8 mouse cellular contexts compared by ENCODE assay signal in genomic region chr15:103239130-103239684, GRCm38 (mm10). TPM values are rescaled to one million over a fixed set of nuclear protein-coding genes. Genes with fewer than 3 reads are reported as not detected.
DNase-seq lines count a peak whose midpoint lies in the region; ATAC-seq lines count a peak whose summit lies in the region.

No protein-coding gene starts in this region.

- H3K9me3 ChIP-seq in hindbrain, embryonic 14.5 days (ENCODE audit: control insufficient read depth, low read length) = no peaks in the 10 kb centered on the region

- WGBS in hindbrain, embryonic 14.5 days = under 1% methylated on average over 25 of the region's 26 CpGs

- peaks cover 39% of the 10 kb centered on the region for H3K4me1 ChIP-seq in hindbrain, embryonic 14.5 days (replicated peaks; ENCODE audit: control insufficient read depth, insufficient read depth, low read length)

- H3K4me2 ChIP-seq in hindbrain, embryonic 14.5 days (replicated peaks) = peak overlapping the region; percentile 80

- peaks cover 33% of the 10 kb centered on the region for H3K36me3 ChIP-seq in hindbrain, embryonic 14.5 days (replicated peaks; ENCODE audit: control insufficient read depth, insufficient read depth)

- H3K9ac ChIP-seq in hindbrain, embryonic 14.5 days = peak overlapping the region; percentile 67

- H3K4me3 ChIP-seq in hindbrain, embryonic 14.5 days (replicated peaks; ENCODE audit: low read length) = peak overlapping the region; percentile 46

- peak; percentile 88 for ATAC-seq in hindbrain, embryonic 14.5 days (ENCODE audit: low FRiP score)

- peak overlapping the region; percentile 97 for H3K27ac ChIP-seq in hindbrain, embryonic 14.5 days

- DNase-seq in T-cell, adult 2 months (ENCODE audit: low spot score) = peak; percentile 92
- peak; percentile 92 to 96 for DNase-seq in cerebellum, postnatal 25 days
- peak; percentile 88 to 94 for DNase-seq in frontal cortex, postnatal 14 days (ENCODE audit: low spot score in 2 of 2)
- DNase-seq in hindbrain, embryonic 14.5 days (ENCODE audit: low spot score) = peak; percentile 91
- DNase-seq in layer of hippocampus, postnatal 25 days (ENCODE audit: extremely low spot score in 1 of 2, low spot score in 1 of 2) = peak; percentile 68 to 75
- DNase-seq in lung, postnatal 14 days = peak; percentile 91
- peak; percentile 79 for DNase-seq in retina, adult 2 months (ENCODE audit: low read depth, low spot score)
- DNase-seq in thymus, postnatal 25 days = peak; percentile 90

- no peaks in the 10 kb centered on the region for H3K27me3 ChIP-seq in hindbrain, embryonic 14.5 days (ENCODE audit: control insufficient read depth, insufficient read depth, low read length)

RNA-seq across cellular contexts. Expression of gene Cbx5, which starts 0.4 kb away (rescaled TPM):
- polyA plus RNA-seq in hindbrain, embryonic 14.5 days (2014; fragmentation: Nextera tagmentation; extraction: Ambion mirVana) = 153 and 171 TPM in 2 replicates
- total RNA-seq in layer of hippocampus, postnatal 25 days (2021) = 100 to 1,000 TPM; 180 to 183 TPM

RNA-seq across cellular contexts. Expression of gene Hnrnpa1, which starts 1.0 kb away (rescaled TPM):
- polyA plus RNA-seq in hindbrain, embryonic 14.5 days (2014; fragmentation: Nextera tagmentation; extraction: Ambion mirVana) = 526 and 623 TPM in 2 replicates
- 100 to 1,000 TPM; 253 to 258 TPM for total RNA-seq in layer of hippocampus, postnatal 25 days (2021)

RNA-seq across cellular contexts. Expression of gene Nfe2, which starts 19.0 kb away (rescaled TPM):
- polyA plus RNA-seq in hindbrain, embryonic 14.5 days (2014; fragmentation: Nextera tagmentation; extraction: Ambion mirVana) = 0.90 and 1.1 TPM in 2 replicates
- not detected for total RNA-seq in layer of hippocampus, postnatal 25 days (2021)

RNA-seq across cellular contexts. Expression of gene Copz1, which starts 33.3 kb away (rescaled TPM):
- polyA plus RNA-seq in hindbrain, embryonic 14.5 days (2014; fragmentation: Nextera tagmentation; extraction: Ambion mirVana) = 214 and 220 TPM in 2 replicates
- 100 to 1,000 TPM; 101 to 105 TPM for total RNA-seq in layer of hippocampus, postnatal 25 days (2021)

Comparison
In these comparisons a context has a peak if more than half of its experiments do, and no peak if none do; other contexts are left out.
1. Peak in every context shown above with its lines: DNase-seq, ATAC-seq, H3K4me3 ChIP-seq and H3K27ac ChIP-seq.